Mouse (Mus musculus): ENCODE data around the gene Nxnl2.
"Not testable (repeated sequence)": the region's sequence is repeated elsewhere in the genome, so short reads cannot be mapped to it uniquely, and the experiment has no call there.

Gene Nxnl2

GRCm38 (mm10) chr13:51182236-51182635 is 11.4 kb downstream of the Nxnl2 start:
- DNase-seq = no peak

- DNase-seq = peak in 1 of 2 experiments; percentile 7
Measured at GRCm38 (mm10) chr13:51184896-51185295, 14.1 kb downstream of the Nxnl2 start.

GRCm38 (mm10) chr13:51190336-51190735 is 19.5 kb downstream of the Nxnl2 start:
- DNase-seq = no peak

GRCm38 (mm10) chr13:51191416-51192140 is 20.8 kb downstream of the Nxnl2 start:
- peak in 1 of 2 experiments; percentile 72 for DNase-seq

- no peak for DNase-seq
Measured at GRCm38 (mm10) chr13:51193893-51194292, 23.1 kb downstream of the Nxnl2 start.

GRCm38 (mm10) chr13:51197699-51198098 is 26.9 kb downstream of the Nxnl2 start:
- DNase-seq = no peak

- DNase-seq = peak; percentile 51 to 77
Measured at GRCm38 (mm10) chr13:51198186-51198585, 27.4 kb downstream of the Nxnl2 start.

- not testable (repeated sequence) for DNase-seq
Measured at GRCm38 (mm10) chr13:51201985-51202843, 31.4 kb downstream of the Nxnl2 start.

GRCm38 (mm10) chr13:51202844-51203173 is 32.0 kb downstream of the Nxnl2 start:
- peak; percentile 21 to 57 for DNase-seq

GRCm38 (mm10) chr13:51203467-51203866 is 32.6 kb downstream of the Nxnl2 start:
- DNase-seq = peak in 1 of 2 experiments; percentile 49

GRCm38 (mm10) chr13:51204081-51204480 is 33.3 kb downstream of the Nxnl2 start:
- not testable (repeated sequence) for DNase-seq

- no peak for DNase-seq
Measured at GRCm38 (mm10) chr13:51207965-51208364, 37.1 kb downstream of the Nxnl2 start.

- DNase-seq = peak in 1 of 2 experiments; percentile 17
Measured at GRCm38 (mm10) chr13:51208378-51209100, 37.7 kb downstream of the Nxnl2 start.

GRCm38 (mm10) chr13:51210639-51211038 is 39.8 kb downstream of the Nxnl2 start:
- DNase-seq = peak in 1 of 2 experiments; percentile 11

- DNase-seq = no peak
Measured at GRCm38 (mm10) chr13:51214746-51215145, 43.9 kb downstream of the Nxnl2 start.

GRCm38 (mm10) chr13:51220897-51221296 is 50.1 kb downstream of the Nxnl2 start:
- no peak for DNase-seq

GRCm38 (mm10) chr13:51221425-51222160 is 50.8 kb downstream of the Nxnl2 start:
- no peak for DNase-seq

Data from kidney, postnatal 25 days (tissue).